Mouse (Mus musculus): Measurements from ENCODE around the gene Kcnip1.

- TF ChIP-seq CTCF (IDR thresholded peaks at IDR 0.05; ENCODE audit: low read depth) (no peak), EP300 (optimal IDR thresholded peaks at IDR 0.05) (no peak)
Measured at GRCm38 (mm10) chr11:33967708-33968107, 25.2 kb downstream of the Kcnip1 start.

All from stomach, postnatal 0 days (tissue).